Mouse (Mus musculus) stomach, embryonic 16.5 days (tissue): Measurements from ENCODE around the gene Mmp25. TPM values are rescaled to one million over a fixed set of nuclear protein-coding genes. Genes with fewer than 3 reads are reported as not detected.
"Not testable (repeated sequence)": the region's sequence is repeated elsewhere in the genome, so short reads cannot be mapped to it uniquely, and the experiment has no call there.

Experiments
- ATAC-seq: fragments of 200-750 bp; cut with Nextera tagmentation; 2 replicates; pipeline ENCODE4 v1.8.0; 2017; ENCODE audit warnings: moderate number of reproducible peaks, moderate TSS enrichment; ENCODE audit not compliant: insufficient read depth, low FRiP score
- H3K27ac ChIP-seq: fragments of 300-500 bp; sonication (generic); 2 replicates; pipeline ENCODE4 v1.5.1; 2014; ENCODE audit warnings: low read length
- H3K27me3 ChIP-seq: fragments of 300-500 bp; sonication (generic); 2 replicates; pipeline ENCODE4 v1.6.1; 2014; ENCODE audit warnings: low read length, control low read depth, mixed read lengths; ENCODE audit not compliant: control insufficient read depth, insufficient read depth
- H3K36me3 ChIP-seq: fragments of 300-500 bp; sonication (generic); 2 replicates; pipeline ENCODE4 v1.6.1; 2014; ENCODE audit warnings: low read length; ENCODE audit not compliant: control insufficient read depth, insufficient read depth
- H3K4me1 ChIP-seq: fragments of 300-500 bp; sonication (generic); 2 replicates; pipeline ENCODE4 v1.6.1; 2014; ENCODE audit warnings: low read length, control low read depth, mixed read lengths; ENCODE audit not compliant: control insufficient read depth, insufficient read depth
- H3K4me2 ChIP-seq: fragments of 300-500 bp; sonication (generic); 2 replicates; pipeline ENCODE4 v1.6.1; 2014; ENCODE audit warnings: low read depth, low read length, mixed read lengths
- H3K4me3 ChIP-seq: fragments of 300-500 bp; sonication (generic); replicated peaks from 2 replicates; pipeline ENCODE4 v1.5.1; 2014; ENCODE audit warnings: mild to moderate bottlenecking, low read length
- H3K9ac ChIP-seq: fragments of 300-500 bp; sonication (generic); 2 replicates; pipeline ENCODE4 v1.6.1; 2014; ENCODE audit warnings: low read length
- H3K9me3 ChIP-seq: fragments of 300-500 bp; sonication (generic); replicated peaks from 2 replicates; pipeline ENCODE4 v1.6.1; 2016; ENCODE audit warnings: low read length, control low read depth; ENCODE audit not compliant: control insufficient read depth
- WGBS: fragments of 180-500 bp; shearing (Covaris S2); extraction: QIAGEN DNeasy Blood & Tissue Kit; methylation state at CpG from one replicate; pipeline ENCODE4 v1.1.7; 2014; 5-methylcytosine and 5-hydroxymethylcytosine counted together
- polyA plus RNA-seq: library from polyadenylated mRNA; unstranded; fragments of >200 nt; fragmentation: Nextera tagmentation; extraction: Ambion mirVana; gene quantifications from 2 replicates; pipeline ENCODE4 v1.2.1, GENCODE M21; 2015

The Mmp25 gene
- polyA plus RNA-seq, 1 experiment from 2014 or later = 0.74 TPM

- ATAC-seq = no peak
- H3K4me1 ChIP-seq = peaks cover 8% of the 10 kb centered on the region; the same call in 1 of the 2 replicates
- H3K27ac ChIP-seq = peak overlapping the region; percentile 98
- no peaks in the 10 kb centered on the region for H3K9me3 ChIP-seq
- H3K9ac ChIP-seq = peak overlapping the region; percentile 90
- 24% methylated on average over 7 of the region's 7 CpGs for WGBS
- no peaks in the 10 kb centered on the region for H3K27me3 ChIP-seq
- no peaks in the 10 kb centered on the region for H3K36me3 ChIP-seq
- peak overlapping the region; percentile 55 for H3K4me3 ChIP-seq
- H3K4me2 ChIP-seq = peak overlapping the region; percentile 88
Observed at GRCm38 (mm10) chr17:23599605-23600063, 45.4 kb downstream of the Mmp25 start.

- WGBS = 3% methylated on average over 31 of the region's 31 CpGs
- Histone ChIP-seq H3K27ac (peak within 1 kb of the TSS; percentile 98), H3K9me3 (no peaks in the 10 kb centered on the region), H3K9ac (peak within 1 kb of the TSS; percentile 90), H3K4me2 (peak within 1 kb of the TSS; percentile 88), H3K4me3 (peak within 1 kb of the TSS; percentile 55), H3K4me1 (peaks cover 8% of the 10 kb centered on the region; the same call in 1 of the 2 replicates), H3K36me3 (no peaks in the 10 kb centered on the region), H3K27me3 (no peaks in the 10 kb centered on the region)
- peak; percentile 97 for ATAC-seq
Observed at GRCm38 (mm10) chr17:23598582-23599552, 46.2 kb downstream of the Mmp25 start, which contains the start of gene Zfp13. TSS of gene Zfp13 (minus strand) at chr17:23599487.

GRCm38 (mm10) chr17:23595139-23595538 is 49.9 kb downstream of the Mmp25 start:
- not testable (repeated sequence) for H3K9me3 ChIP-seq, H3K36me3 ChIP-seq, H3K9ac ChIP-seq, H3K4me3 ChIP-seq, ATAC-seq, H3K27ac ChIP-seq, H3K27me3 ChIP-seq, H3K4me2 ChIP-seq
- 76% methylated on average over 4 of the region's 4 CpGs for WGBS
- H3K4me1 ChIP-seq = peaks cover 11% of the 10 kb centered on the region; the same call in 1 of the 2 replicates

- peak overlapping the region; percentile 59 for H3K4me3 ChIP-seq
- H3K9me3 ChIP-seq = no peaks in the 10 kb centered on the region
- 11% methylated on average over 13 of the region's 13 CpGs for WGBS
- H3K4me1 ChIP-seq = peaks cover 3% of the 10 kb centered on the region; the same call in 1 of the 2 replicates
- H3K9ac ChIP-seq = peak overlapping the region; percentile 79
- H3K4me2 ChIP-seq = peak overlapping the region; percentile 79
- peak overlapping the region; percentile 73 for H3K27ac ChIP-seq
- no peaks in the 10 kb centered on the region for H3K36me3 ChIP-seq
- H3K27me3 ChIP-seq = no peaks in the 10 kb centered on the region
- peak; percentile 67 for ATAC-seq
Observed at GRCm38 (mm10) chr17:23592926-23593300, 52.2 kb downstream of the Mmp25 start.

- H3K9ac ChIP-seq = peak overlapping the region; percentile 79
- peaks cover 3% of the 10 kb centered on the region; the same call in 1 of the 2 replicates for H3K4me1 ChIP-seq
- peak overlapping the region; percentile 59 for H3K4me3 ChIP-seq
- H3K4me2 ChIP-seq = peak overlapping the region; percentile 79
- H3K27me3 ChIP-seq = no peaks in the 10 kb centered on the region
- WGBS = 7% methylated on average over 34 of the region's 34 CpGs
- ATAC-seq = peak; percentile 99
- H3K9me3 ChIP-seq = no peaks in the 10 kb centered on the region
- H3K36me3 ChIP-seq = no peaks in the 10 kb centered on the region
- peak overlapping the region; percentile 73 for H3K27ac ChIP-seq
Observed at GRCm38 (mm10) chr17:23592208-23592925, 52.7 kb downstream of the Mmp25 start.

GRCm38 (mm10) chr17:23587253-23587652 is 57.8 kb downstream of the Mmp25 start:
- Histone ChIP-seq H3K4me2 (no peak overlapping the region), H3K9ac (no peak overlapping the region), H3K27ac (no peak overlapping the region), H3K9me3 (no peaks in the 10 kb centered on the region), H3K27me3 (no peaks in the 10 kb centered on the region), H3K36me3 (no peaks in the 10 kb centered on the region), H3K4me3 (no peak overlapping the region), H3K4me1 (peaks cover 9% of the 10 kb centered on the region)
- no peak for ATAC-seq
- WGBS = 47% methylated on average over 2 of the region's 2 CpGs

GRCm38 (mm10) chr17:23585721-23586491 is 59.2 kb downstream of the Mmp25 start:
- Histone ChIP-seq H3K9ac (peak overlapping the region; percentile 90), H3K4me1 (peaks cover 7% of the 10 kb centered on the region), H3K27me3 (no peaks in the 10 kb centered on the region), H3K4me3 (peak overlapping the region; percentile 82), H3K27ac (no peak overlapping the region), H3K4me2 (peak overlapping the region; percentile 87), H3K9me3 (no peaks in the 10 kb centered on the region), H3K36me3 (no peaks in the 10 kb centered on the region)
- peak; percentile 82 for ATAC-seq
- under 1% methylated on average over 22 of the region's 22 CpGs for WGBS

- Histone ChIP-seq H3K36me3 (0 out of 2 replicates have a peak, but pooled peaks cover 3% of the 10 kb centered on the region), H3K4me3 (peak overlapping the region; percentile 82; the same call in 1 of the 2 replicates), H3K27me3 (no peaks in the 10 kb centered on the region), H3K4me2 (peak overlapping the region; percentile 87), H3K9me3 (no peaks in the 10 kb centered on the region), H3K27ac (no peak overlapping the region), H3K4me1 (peaks cover 7% of the 10 kb centered on the region), H3K9ac (no peak overlapping the region)
- 74% methylated on average over 8 of the region's 8 CpGs for WGBS
- no peak for ATAC-seq
Observed at GRCm38 (mm10) chr17:23584786-23585185, 60.3 kb downstream of the Mmp25 start.
